Mouse (Mus musculus) heart, embryonic 16.5 days (tissue): ENCODE measurements around the gene Krtap19-1. TPM values are rescaled to one million over a fixed set of nuclear protein-coding genes. Genes with fewer than 3 reads are reported as not detected.

Experiments used
- ATAC-seq: fragments of 200-750 bp; cut with Nextera tagmentation; replicated peaks from 2 replicates; pipeline ENCODE4 v1.8.0; 2017; ENCODE audit warnings: moderate number of reproducible peaks; ENCODE audit not compliant: insufficient read depth, low FRiP score; ENCODE audit errors: extremely low read depth
- H3K27ac ChIP-seq: fragments of 300-500 bp; sonication (generic); 2 replicates; pipeline ENCODE4 v1.5.1; 2014; ENCODE audit warnings: mild to moderate bottlenecking, low read length, control low read depth, moderate library complexity
- H3K27me3 ChIP-seq: fragments of 300-500 bp; sonication (generic); 2 replicates; pipeline ENCODE4 v1.6.1; 2014; ENCODE audit warnings: low read length, mixed read lengths; ENCODE audit not compliant: control insufficient read depth, insufficient read depth
- H3K36me3 ChIP-seq: fragments of 300-500 bp; sonication (generic); 2 replicates; pipeline ENCODE4 v1.6.1; 2014; ENCODE audit not compliant: control insufficient read depth, insufficient read depth
- H3K4me1 ChIP-seq: fragments of 300-500 bp; sonication (generic); 2 replicates; pipeline ENCODE4 v1.6.1; 2014; ENCODE audit warnings: low read length, mixed read lengths; ENCODE audit not compliant: control insufficient read depth, insufficient read depth
- H3K4me2 ChIP-seq: fragments of 300-500 bp; sonication (generic); 2 replicates; pipeline ENCODE4 v1.6.1; 2014; ENCODE audit warnings: low read depth, mild to moderate bottlenecking, control low read depth, low read length
- H3K4me3 ChIP-seq: fragments of 300-500 bp; sonication (generic); 2 replicates; pipeline ENCODE4 v1.5.1; 2014; ENCODE audit warnings: mild to moderate bottlenecking, control low read depth, low read length
- H3K9ac ChIP-seq: fragments of 300-500 bp; sonication (generic); 2 replicates; pipeline ENCODE4 v1.6.1; 2014; ENCODE audit warnings: low read length, control low read depth
- H3K9me3 ChIP-seq: fragments of 300-500 bp; sonication (generic); replicated peaks from 2 replicates; pipeline ENCODE4 v1.6.1; 2016; ENCODE audit warnings: low read length; ENCODE audit not compliant: control insufficient read depth
- WGBS: fragments of 180-500 bp; shearing (Covaris S2); extraction: QIAGEN DNeasy Blood & Tissue Kit; methylation state at CpG from one replicate; pipeline ENCODE4 v1.1.7; 2014; 5-methylcytosine and 5-hydroxymethylcytosine counted together
- polyA plus RNA-seq: library from polyadenylated mRNA; unstranded; fragments of >200 nt; fragmentation: Nextera tagmentation; extraction: Ambion mirVana; gene quantifications from 2 replicates; pipeline ENCODE4 v1.2.1, GENCODE M21; 2015

Krtap19-1 gene
- polyA plus RNA-seq, 1 experiment from 2014 or later: not detected

DNA sequence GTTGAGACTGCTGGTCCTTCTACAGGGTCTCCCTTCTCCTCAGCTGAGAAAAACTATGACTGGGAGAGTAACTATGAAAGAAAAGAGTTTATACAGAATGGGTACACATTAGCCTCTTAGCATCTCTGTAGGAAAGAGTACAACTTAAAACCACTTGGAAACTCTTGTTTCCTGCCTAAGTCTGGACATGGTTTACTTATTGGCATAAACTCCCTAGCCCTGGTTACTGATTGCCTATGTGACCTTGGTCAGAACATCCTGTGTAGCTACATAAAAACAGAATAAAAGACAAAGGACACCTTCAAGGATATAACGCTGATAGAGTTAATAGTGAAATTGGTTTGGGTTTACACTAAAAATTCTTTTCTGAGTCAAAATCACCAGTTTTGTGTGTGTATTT lies 21.8 kb downstream of the Krtap19-1 start:
- Histone ChIP-seq H3K9ac (no peak overlapping the region), H3K4me3 (no peak overlapping the region), H3K27me3 (no peaks in the 10 kb centered on the region), H3K27ac (no peak overlapping the region), H3K4me1 (no peaks in the 10 kb centered on the region), H3K4me2 (no peak overlapping the region), H3K36me3 (no peaks in the 10 kb centered on the region), H3K9me3 (no peaks in the 10 kb centered on the region)
- ATAC-seq: no peak
- 92% methylated on average over 1 of the region's 1 CpGs for WGBS

DNA sequence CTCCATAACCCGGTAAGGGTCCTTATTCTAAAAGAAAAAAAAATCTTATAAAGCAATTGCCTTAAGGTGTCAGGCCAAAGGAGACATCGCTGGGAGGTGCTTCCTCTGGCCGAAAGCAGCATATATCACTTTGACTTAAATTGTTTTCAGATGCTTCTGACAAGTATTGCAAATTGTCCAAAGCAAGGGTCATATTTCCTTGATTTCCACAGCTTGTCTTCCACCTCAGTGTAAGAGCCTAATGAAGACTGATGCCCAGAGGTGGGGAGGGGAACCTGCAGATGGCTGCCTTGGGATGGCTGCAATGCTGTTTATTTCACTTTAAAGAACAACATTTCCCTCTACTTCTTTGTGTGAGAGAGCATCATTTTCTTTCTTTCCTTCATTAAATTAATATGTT lies 42.2 kb downstream of the Krtap19-1 start:
- Histone ChIP-seq H3K4me2 (no peak overlapping the region), H3K36me3 (no peaks in the 10 kb centered on the region), H3K9ac (no peak overlapping the region), H3K27ac (no peak overlapping the region), H3K9me3 (no peaks in the 10 kb centered on the region), H3K4me3 (no peak overlapping the region), H3K27me3 (no peaks in the 10 kb centered on the region), H3K4me1 (no peaks in the 10 kb centered on the region)
- 75% methylated on average over 3 of the region's 3 CpGs for WGBS
- ATAC-seq: no peak

DNA sequence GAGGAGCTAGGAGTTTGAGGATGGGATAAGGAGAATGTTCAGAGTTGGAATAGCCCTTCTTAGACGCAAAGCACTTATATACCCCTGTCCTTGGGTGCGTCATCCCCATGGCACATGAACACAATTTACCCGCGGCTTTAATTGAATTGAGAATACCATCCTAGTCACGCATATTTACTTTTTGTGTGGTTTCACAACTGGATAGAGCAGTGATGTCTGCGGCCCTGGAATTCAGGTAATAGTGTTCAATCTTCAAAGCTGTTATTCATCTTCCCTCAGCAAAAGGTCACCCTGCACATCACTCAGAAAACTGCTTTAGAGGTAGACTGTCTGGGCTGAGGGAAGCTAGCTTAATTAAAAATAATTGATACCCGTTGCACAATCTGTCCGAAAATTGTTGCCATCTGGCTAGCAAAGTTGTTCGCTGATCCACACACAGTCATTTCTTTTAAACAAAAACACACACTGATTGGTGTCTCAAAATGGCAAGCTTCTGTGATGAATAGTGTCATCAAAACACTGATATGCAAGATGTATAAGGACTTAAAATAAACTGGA lies 43.0 kb downstream of the Krtap19-1 start, which contains the start of gene Krtap14:
TSS of gene Krtap14 (minus strand) at position 51 of the 558 bp plus-strand sequence.
- H3K9ac ChIP-seq: no peak within 1 kb of the TSS
- whole genome bisulfite sequencing: 86% methylated on average over 9 of the region's 9 CpGs
- H3K27me3 ChIP-seq: no peaks in the 10 kb centered on the region
- no peak within 1 kb of the TSS for H3K4me2 ChIP-seq
- no peak within 1 kb of the TSS for H3K4me3 ChIP-seq
- H3K36me3 ChIP-seq: no peaks in the 10 kb centered on the region
- H3K9me3 ChIP-seq: no peaks in the 10 kb centered on the region
- no peak within 1 kb of the TSS for H3K27ac ChIP-seq
- H3K4me1 ChIP-seq: no peaks in the 10 kb centered on the region
- no peak for ATAC-seq

DNA sequence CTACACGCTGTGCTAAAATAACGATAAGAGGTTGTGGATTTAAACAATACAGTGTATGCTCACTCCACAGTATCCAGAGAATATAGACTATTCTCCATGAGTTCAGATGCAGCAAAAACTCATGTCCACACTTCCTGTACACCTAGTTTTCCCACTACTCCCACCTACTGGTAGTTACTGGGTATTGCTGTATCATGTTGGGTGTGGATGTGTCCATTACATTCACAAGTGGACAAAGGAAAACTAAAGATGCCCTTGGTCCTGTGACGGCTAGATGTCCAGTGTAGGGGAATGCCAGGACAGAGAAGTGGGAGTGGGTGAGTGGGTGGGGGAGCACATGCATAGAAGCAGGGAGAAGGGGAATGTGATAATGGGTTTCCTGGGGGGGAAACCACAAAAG lies 45.5 kb downstream of the Krtap19-1 start:
- Histone ChIP-seq H3K4me2 (no peak overlapping the region), H3K4me3 (no peak overlapping the region), H3K36me3 (no peaks in the 10 kb centered on the region), H3K4me1 (no peaks in the 10 kb centered on the region), H3K27ac (no peak overlapping the region), H3K9ac (no peak overlapping the region), H3K27me3 (no peaks in the 10 kb centered on the region), H3K9me3 (no peaks in the 10 kb centered on the region)
- WGBS: 72% methylated on average over 3 of the region's 3 CpGs
- no peak for ATAC-seq

DNA sequence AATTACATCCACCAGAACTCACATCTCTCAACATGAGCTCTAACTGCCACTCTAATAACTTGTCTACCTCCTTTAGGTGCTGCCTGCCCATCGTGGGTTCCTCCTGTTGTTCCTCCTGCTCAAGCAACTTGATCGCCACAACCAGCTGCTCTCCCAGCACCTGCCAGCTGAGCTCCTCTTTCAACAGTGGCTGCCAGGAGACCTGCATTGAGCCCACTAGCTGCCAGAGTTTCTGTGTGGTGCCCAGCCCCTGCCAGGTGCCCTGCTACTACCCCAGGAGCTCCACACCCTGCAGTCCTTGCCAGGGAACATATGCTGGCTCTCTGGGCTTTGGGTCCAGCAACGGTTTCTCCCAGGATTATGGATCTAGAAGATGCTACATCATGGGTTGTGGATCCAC lies 49.1 kb downstream of the Krtap19-1 start, which contains the start of gene Krtap15:
TSS of gene Krtap15 (plus strand) at position 150 of the 400 bp plus-strand sequence.
- Histone ChIP-seq H3K4me2 (no peak within 1 kb of the TSS), H3K9me3 (no peaks in the 10 kb centered on the region), H3K9ac (no peak within 1 kb of the TSS), H3K36me3 (no peaks in the 10 kb centered on the region), H3K27ac (no peak within 1 kb of the TSS), H3K27me3 (no peaks in the 10 kb centered on the region), H3K4me3 (no peak within 1 kb of the TSS), H3K4me1 (no peaks in the 10 kb centered on the region)
- WGBS: 63% methylated on average over 3 of the region's 3 CpGs
- no peak for ATAC-seq

Other genes starting within 250 kb of the Krtap19-1 start
- gene 2310079G19Rik, start 241.7 kb downstream of the Krtap19-1 start, polyA plus RNA-seq: not detected in 2 replicates
- gene Krtap26-1, start 221.6 kb downstream of the Krtap19-1 start, polyA plus RNA-seq: not detected in 2 replicates
- not detected in 2 replicates for gene Krtap27-1, start 197.7 kb downstream of the Krtap19-1 start, polyA plus RNA-seq
- not detected in 2 replicates for gene 2310061N02Rik, start 161.4 kb downstream of the Krtap19-1 start, polyA plus RNA-seq
- gene Krtap13-1, start 140.5 kb downstream of the Krtap19-1 start, polyA plus RNA-seq: not detected in 2 replicates
- gene Krtap13, start 117.8 kb downstream of the Krtap19-1 start, polyA plus RNA-seq: 0.22 TPM in 1 of 2 replicates, not detected in the other
- 0.14 TPM in 1 of 2 replicates, not detected in the other for gene 2310034C09Rik, start 110.6 kb downstream of the Krtap19-1 start, polyA plus RNA-seq
- gene 2310057N15Rik, start 95.2 kb downstream of the Krtap19-1 start, polyA plus RNA-seq: not detected in 2 replicates
- gene Gm5965, start 91.5 kb downstream of the Krtap19-1 start, polyA plus RNA-seq: not detected in 2 replicates
- not detected in 2 replicates for gene Gm20741, start 57.2 kb downstream of the Krtap19-1 start, polyA plus RNA-seq
- not detected in 2 replicates for gene Krtap15, start 49.2 kb downstream of the Krtap19-1 start, polyA plus RNA-seq
- gene Krtap14, start 43.3 kb downstream of the Krtap19-1 start, polyA plus RNA-seq: not detected in 2 replicates
- gene Krtap19-2, start 4.9 kb upstream of the Krtap19-1 start, polyA plus RNA-seq: not detected in 2 replicates
- not detected in 2 replicates for gene Krtap19-3, start 8.6 kb upstream of the Krtap19-1 start, polyA plus RNA-seq
- not detected in 2 replicates for gene Krtap19-4, start 15.7 kb upstream of the Krtap19-1 start, polyA plus RNA-seq
- gene Krtap19-5, start 27.0 kb upstream of the Krtap19-1 start, polyA plus RNA-seq: not detected in 2 replicates
- not detected in 2 replicates for gene Krtap19-9b, start 62.9 kb upstream of the Krtap19-1 start, polyA plus RNA-seq
- not detected in 2 replicates for gene Krtap16-3, start 93.5 kb upstream of the Krtap19-1 start, polyA plus RNA-seq
- not detected in 2 replicates for gene Krtap22-2, start 141.3 kb upstream of the Krtap19-1 start, polyA plus RNA-seq
- not detected in 2 replicates for gene Gm10229, start 145.9 kb upstream of the Krtap19-1 start, polyA plus RNA-seq
- gene Krtap6-1, start 162.3 kb upstream of the Krtap19-1 start, polyA plus RNA-seq: not detected in 2 replicates
- gene Gm10228, start 172.1 kb upstream of the Krtap19-1 start, polyA plus RNA-seq: not detected in 2 replicates
- not detected in 2 replicates for gene Krtap6-5, start 178.5 kb upstream of the Krtap19-1 start, polyA plus RNA-seq
- not detected in 2 replicates for gene 1110025L11Rik, start 194.6 kb upstream of the Krtap19-1 start, polyA plus RNA-seq
- not detected in 2 replicates for gene Krtap6-3, start 214.6 kb upstream of the Krtap19-1 start, polyA plus RNA-seq